Mouse (Mus musculus): ENCODE measurements around the gene Nhs. TPM values are rescaled to one million over a fixed set of nuclear protein-coding genes. Genes with fewer than 3 reads are reported as not detected.

Gene Nhs
- total and polyA plus RNA-seq, 3 experiments: 0.04 TPM; not detected in 2

DNA sequence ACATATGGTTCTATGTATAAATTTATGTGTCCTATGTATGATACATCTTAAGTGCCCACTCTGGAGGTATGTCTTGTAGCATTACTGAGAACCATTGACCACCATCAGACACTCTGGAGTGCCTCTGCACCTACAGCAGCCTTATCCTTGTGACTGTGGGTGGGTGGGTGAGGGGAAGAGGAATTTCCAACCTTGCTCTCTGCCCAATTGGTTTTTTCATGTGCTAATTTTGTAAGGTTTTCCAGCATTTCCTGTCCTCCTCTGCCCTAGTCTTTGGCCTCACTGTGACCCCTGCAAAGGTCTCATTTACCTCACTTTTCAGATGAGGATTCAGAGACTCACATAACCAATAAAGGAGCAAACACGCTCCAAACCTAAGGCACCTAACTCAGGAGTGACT lies 107.0 kb downstream of the Nhs start:
- Histone ChIP-seq H3K36me3 (ENCODE audit: control insufficient read depth in 1 of 2, insufficient read depth in 2 of 2, low read length in 2 of 2) (no peaks in the 10 kb centered on the region), H3K27ac (ENCODE audit: control insufficient read depth, low read depth, low read length) (no peak overlapping the region), H3K4me1 (ENCODE audit: control insufficient read depth in 1 of 2, insufficient read depth in 2 of 2, low read length in 2 of 2) (no peaks in the 10 kb centered on the region), H3K27me3 (ENCODE audit: control insufficient read depth in 1 of 2, insufficient read depth in 2 of 2, low read length in 2 of 2) (no peaks in the 10 kb centered on the region), H3K9ac (ENCODE audit: control insufficient read depth, low read depth, low read length, poor library complexity, severe bottlenecking) (no peak overlapping the region), H3K9me3 (replicated peaks; ENCODE audit: insufficient read depth, low read length) (no peaks in the 10 kb centered on the region), H3K4me3 (ENCODE audit: control insufficient read depth in 1 of 2, insufficient read depth in 1 of 2, low read depth in 2 of 2, low read length in 2 of 2) (no peak overlapping the region), H3K79me2 (ENCODE audit: control insufficient read depth, insufficient read depth, low read length, poor library complexity) (no peaks in the 10 kb centered on the region)
- TF ChIP-seq MYC (IDR thresholded peaks at IDR 0.05; ENCODE audit: low read depth, low read length) (no peak), USF1 (IDR thresholded peaks at IDR 0.05; ENCODE audit: low read depth, low read length) (no peak), TAL1 (IDR thresholded peaks at IDR 0.05; ENCODE audit: low read length) (no peak)
- DNase-seq (ENCODE audit: low read depth, low spot score): no peak

DNA sequence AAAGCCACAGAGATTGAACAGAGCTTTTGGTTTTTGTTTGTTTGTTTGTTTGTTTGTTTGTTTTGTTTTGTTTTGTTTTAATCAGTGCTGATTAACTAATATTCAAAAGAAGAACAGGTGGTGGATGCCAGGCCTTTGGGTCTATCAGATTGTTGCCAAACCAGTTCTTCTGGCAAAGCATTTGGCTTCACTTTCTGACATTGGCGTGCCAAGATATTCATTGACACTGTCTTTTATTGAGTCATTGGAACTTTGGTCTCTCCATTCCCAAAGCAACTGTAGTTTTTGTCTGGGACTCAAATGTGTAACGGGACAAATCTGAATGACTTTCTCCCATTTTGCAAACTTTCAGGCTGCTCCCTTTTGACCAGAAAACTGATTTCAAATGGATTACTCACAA lies 109.9 kb downstream of the Nhs start:
- H3K9me3 ChIP-seq (replicated peaks; ENCODE audit: insufficient read depth, low read length): no peaks in the 10 kb centered on the region
- no peaks in the 10 kb centered on the region for H3K4me1 ChIP-seq (ENCODE audit: control insufficient read depth in 1 of 2, insufficient read depth in 2 of 2, low read length in 2 of 2)
- no peaks in the 10 kb centered on the region for H3K27me3 ChIP-seq (ENCODE audit: control insufficient read depth in 1 of 2, insufficient read depth in 2 of 2, low read length in 2 of 2)
- H3K9ac ChIP-seq (ENCODE audit: control insufficient read depth, low read depth, low read length, poor library complexity, severe bottlenecking): no peak overlapping the region
- H3K36me3 ChIP-seq (ENCODE audit: control insufficient read depth in 1 of 2, insufficient read depth in 2 of 2, low read length in 2 of 2): no peaks in the 10 kb centered on the region
- no peaks in the 10 kb centered on the region for H3K79me2 ChIP-seq (ENCODE audit: control insufficient read depth, insufficient read depth, low read length, poor library complexity)
- TF ChIP-seq NRF1 (IDR thresholded peaks at IDR 0.05; ENCODE audit: insufficient read depth, low read depth, low read length, poor library complexity, severe bottlenecking) (no peak), EP300 (IDR thresholded peaks at IDR 0.05; ENCODE audit: low read depth in 1 of 2, low read length in 2 of 2) (no peak), MAX (IDR thresholded peaks at IDR 0.05; ENCODE audit: low read length) (no peak), BHLHE40 (IDR thresholded peaks at IDR 0.05; ENCODE audit: borderline replicate concordance, low read depth, low read length) (no peak), GATA1 (IDR thresholded peaks at IDR 0.05; ENCODE audit: low read depth, low read length) (no peak), TCF12 (IDR thresholded peaks at IDR 0.05; ENCODE audit: low read depth, low read length) (no peak), USF1 (IDR thresholded peaks at IDR 0.05; ENCODE audit: low read depth, low read length) (no peak), HCFC1 (IDR thresholded peaks at IDR 0.05; ENCODE audit: low read depth, low read length) (no peak), ETS1 (IDR thresholded peaks at IDR 0.05; ENCODE audit: low read depth, low read length) (no peak), TAL1 (IDR thresholded peaks at IDR 0.05; ENCODE audit: low read length) (no peak), MAFK (IDR thresholded peaks at IDR 0.05; ENCODE audit: borderline replicate concordance, low read depth, low read length) (no peak), POLR2A (IDR thresholded peaks at IDR 0.05; ENCODE audit: control insufficient read depth in 1 of 2, insufficient read depth in 1 of 2, low read depth in 1 of 2, low read length in 2 of 2, poor library complexity in 1 of 2) (no peak), POLR2AphosphoS2 (IDR thresholded peaks at IDR 0.05; ENCODE audit: low read length) (no peak), MAZ (IDR thresholded peaks at IDR 0.05; ENCODE audit: low read depth, low read length) (no peak), JUND (IDR thresholded peaks at IDR 0.05; ENCODE audit: low read depth, low read length) (no peak), GABPA (IDR thresholded peaks at IDR 0.05; ENCODE audit: low read depth, low read length) (no peak), RAD21 (IDR thresholded peaks at IDR 0.05; ENCODE audit: low read depth, low read length) (no peak)
- no peak overlapping the region for H3K4me3 ChIP-seq (ENCODE audit: control insufficient read depth in 1 of 2, insufficient read depth in 1 of 2, low read depth in 2 of 2, low read length in 2 of 2)
- no peak for DNase-seq (ENCODE audit: low read depth, low spot score)
- no peak overlapping the region for H3K27ac ChIP-seq (ENCODE audit: control insufficient read depth, low read depth, low read length)

Measured in MEL (cell line).